Mouse (Mus musculus): ENCODE measurements at regions not wholly inside any gene's neighbourhood (a gene's known extent, or its start where the extent isn't known, plus 50 kb on each side); places are given as distances from the start of the nearest gene placed in this dataset.

DNA sequence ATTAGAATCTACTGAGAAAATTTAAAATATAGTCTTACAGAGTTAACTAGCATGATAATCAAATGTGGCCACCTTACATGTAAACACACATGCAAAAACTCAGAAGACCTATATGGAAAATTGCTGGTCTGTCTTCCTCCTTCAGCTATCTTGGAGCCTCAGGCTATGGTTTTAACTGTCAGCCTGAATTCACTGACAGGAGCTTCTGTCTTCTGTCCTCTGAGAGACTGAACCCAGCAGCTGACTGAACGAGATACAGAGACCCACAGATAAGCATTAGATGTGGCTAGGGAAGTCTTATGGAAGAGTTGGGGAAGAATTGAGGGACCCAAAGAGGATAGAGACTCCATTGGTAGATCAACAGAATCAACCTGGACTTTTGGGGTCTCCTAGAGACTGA is 360.0 kb upstream of the Meox2 start:
- Histone ChIP-seq H3K27me3 (no peaks in the 10 kb centered on the region), H3K4me2 (replicated peaks) (no peak overlapping the region), H3K9me3 (replicated peaks) (no peaks in the 10 kb centered on the region), H3K36me3 (no peaks in the 10 kb centered on the region), H3K4me3 (replicated peaks) (no peak overlapping the region), H3K27ac (replicated peaks) (no peak overlapping the region), H3K4me1 (no peaks in the 10 kb centered on the region), H3K9ac (no peak overlapping the region)
- WGBS = 50% methylated on average over 1 of the region's 1 CpGs
- ATAC-seq (ENCODE audit: insufficient number of reproducible peaks, low FRiP score, low TSS enrichment, low read depth) = no peak

- ATAC-seq (ENCODE audit: insufficient number of reproducible peaks, low FRiP score, low TSS enrichment, low read depth) = no peak
- Histone ChIP-seq H3K9me3 (replicated peaks) (no peaks in the 10 kb centered on the region), H3K4me1 (no peaks in the 10 kb centered on the region), H3K9ac (no peak overlapping the region), H3K27ac (replicated peaks) (no peak overlapping the region), H3K4me2 (replicated peaks) (no peak overlapping the region), H3K27me3 (no peaks in the 10 kb centered on the region), H3K4me3 (replicated peaks) (no peak overlapping the region), H3K36me3 (no peaks in the 10 kb centered on the region)
- 55% methylated on average over 4 of the region's 4 CpGs for WGBS
Measured at GRCm38 (mm10) chr12:36765315-36766058, 342.9 kb upstream of the Meox2 start.

- no peak overlapping the region for H3K4me3 ChIP-seq (replicated peaks)
- WGBS = 26% methylated on average over 1 of the region's 1 CpGs
- ATAC-seq (ENCODE audit: insufficient number of reproducible peaks, low FRiP score, low TSS enrichment, low read depth) = no peak
Measured at GRCm38 (mm10) chr12:36766167-36766566, 342.2 kb upstream of the Meox2 start.

DNA sequence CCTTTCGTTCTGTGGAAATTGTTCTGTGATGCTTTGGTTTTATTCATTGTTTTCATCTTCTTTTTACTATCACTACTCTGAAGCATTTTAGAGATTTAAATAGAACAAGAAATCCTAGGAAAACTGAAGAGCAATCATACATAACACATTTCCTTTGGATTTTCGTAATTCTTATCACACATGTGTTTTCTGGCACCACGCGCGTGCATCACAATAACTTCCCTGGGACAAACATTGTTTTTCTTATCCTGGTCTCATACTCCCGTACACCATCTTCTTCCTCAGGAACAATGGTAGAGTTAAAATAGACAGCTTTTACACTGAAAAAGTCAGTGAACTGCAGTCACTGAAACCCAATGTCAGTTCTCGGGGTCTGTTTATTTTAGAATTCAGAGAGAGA is 327.6 kb upstream of the Meox2 start:
- H3K4me3 ChIP-seq (replicated peaks) = no peak overlapping the region
- H3K27ac ChIP-seq (replicated peaks) = no peak overlapping the region
- no peak overlapping the region for H3K9ac ChIP-seq
- H3K27me3 ChIP-seq = no peaks in the 10 kb centered on the region
- H3K4me2 ChIP-seq (replicated peaks) = no peak overlapping the region
- no peaks in the 10 kb centered on the region for H3K9me3 ChIP-seq (replicated peaks)
- ATAC-seq (ENCODE audit: insufficient number of reproducible peaks, low FRiP score, low TSS enrichment, low read depth) = no peak
- WGBS = 74% methylated on average over 7 of the region's 7 CpGs
- no peaks in the 10 kb centered on the region for H3K36me3 ChIP-seq
- H3K4me1 ChIP-seq = no peaks in the 10 kb centered on the region

More at GRCm38 (mm10) chr12:36766167-36766566, 342.2 kb upstream of the Meox2 start:
- Histone ChIP-seq H3K36me3 (no peaks in the 10 kb centered on the region), H3K27ac (replicated peaks) (no peak overlapping the region), H3K9ac (no peak overlapping the region), H3K4me1 (no peaks in the 10 kb centered on the region), H3K4me2 (replicated peaks) (no peak overlapping the region), H3K9me3 (replicated peaks) (no peaks in the 10 kb centered on the region), H3K27me3 (no peaks in the 10 kb centered on the region)

GRCm38 (mm10) chr12:36790866-36791265 is 317.5 kb upstream of the Meox2 start:
- Histone ChIP-seq H3K36me3 (no peaks in the 10 kb centered on the region), H3K27me3 (no peaks in the 10 kb centered on the region), H3K9ac (no peak overlapping the region), H3K4me2 (replicated peaks) (no peak overlapping the region), H3K4me3 (replicated peaks) (no peak overlapping the region), H3K4me1 (no peaks in the 10 kb centered on the region), H3K9me3 (replicated peaks) (no peaks in the 10 kb centered on the region), H3K27ac (replicated peaks) (no peak overlapping the region)
- no peak for ATAC-seq (ENCODE audit: insufficient number of reproducible peaks, low FRiP score, low TSS enrichment, low read depth)
- WGBS = 68% methylated on average over 2 of the region's 2 CpGs

- no peaks in the 10 kb centered on the region for H3K4me1 ChIP-seq
- H3K9ac ChIP-seq = no peak overlapping the region
- ATAC-seq (ENCODE audit: insufficient number of reproducible peaks, low FRiP score, low TSS enrichment, low read depth) = no peak
- no peak overlapping the region for H3K4me2 ChIP-seq (replicated peaks)
- H3K27me3 ChIP-seq = no peaks in the 10 kb centered on the region
- H3K27ac ChIP-seq (replicated peaks) = no peak overlapping the region
- no peak overlapping the region for H3K4me3 ChIP-seq (replicated peaks)
- H3K36me3 ChIP-seq = no peaks in the 10 kb centered on the region
- WGBS = 65% methylated on average over 3 of the region's 3 CpGs
- no peaks in the 10 kb centered on the region for H3K9me3 ChIP-seq (replicated peaks)
Measured at GRCm38 (mm10) chr12:36791430-36791829, 316.9 kb upstream of the Meox2 start.

DNA sequence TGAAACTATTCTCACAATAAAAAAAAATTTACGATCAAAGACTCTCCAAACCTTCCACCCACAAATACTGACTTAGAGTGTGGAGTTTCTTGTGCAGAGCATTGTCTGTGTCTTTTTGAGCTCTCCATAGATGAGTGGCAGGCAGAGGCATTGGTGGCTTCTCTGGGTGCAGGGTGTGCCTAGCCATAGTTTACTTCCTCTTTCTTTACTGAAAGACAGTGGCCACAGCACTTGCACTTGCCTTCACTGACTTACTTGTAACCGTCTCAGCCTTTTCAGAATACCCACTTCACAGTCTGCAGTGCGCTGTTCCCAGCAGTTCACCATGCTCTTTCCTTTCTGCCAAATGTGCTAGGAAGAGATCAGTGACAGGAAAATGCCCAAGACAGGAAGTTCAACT is 316.1 kb upstream of the Meox2 start:
- Histone ChIP-seq H3K27ac (replicated peaks) (no peak overlapping the region), H3K4me1 (no peaks in the 10 kb centered on the region), H3K4me3 (replicated peaks) (no peak overlapping the region), H3K27me3 (no peaks in the 10 kb centered on the region), H3K9ac (no peak overlapping the region), H3K9me3 (replicated peaks) (no peaks in the 10 kb centered on the region), H3K36me3 (no peaks in the 10 kb centered on the region), H3K4me2 (replicated peaks) (no peak overlapping the region)
- ATAC-seq (ENCODE audit: insufficient number of reproducible peaks, low FRiP score, low TSS enrichment, low read depth) = no peak
- 71% methylated on average over 3 of the region's 3 CpGs for WGBS

GRCm38 (mm10) chr12:36793799-36794198 is 314.5 kb upstream of the Meox2 start:
- H3K4me1 ChIP-seq = no peaks in the 10 kb centered on the region
- no peak overlapping the region for H3K9ac ChIP-seq
- H3K4me3 ChIP-seq (replicated peaks) = no peak overlapping the region
- 13% methylated on average over 2 of the region's 2 CpGs for WGBS
- ATAC-seq (ENCODE audit: insufficient number of reproducible peaks, low FRiP score, low TSS enrichment, low read depth) = no peak
- H3K27ac ChIP-seq (replicated peaks) = no peak overlapping the region
- no peak overlapping the region for H3K4me2 ChIP-seq (replicated peaks)
- no peaks in the 10 kb centered on the region for H3K9me3 ChIP-seq (replicated peaks)
- H3K36me3 ChIP-seq = no peaks in the 10 kb centered on the region
- no peaks in the 10 kb centered on the region for H3K27me3 ChIP-seq

DNA sequence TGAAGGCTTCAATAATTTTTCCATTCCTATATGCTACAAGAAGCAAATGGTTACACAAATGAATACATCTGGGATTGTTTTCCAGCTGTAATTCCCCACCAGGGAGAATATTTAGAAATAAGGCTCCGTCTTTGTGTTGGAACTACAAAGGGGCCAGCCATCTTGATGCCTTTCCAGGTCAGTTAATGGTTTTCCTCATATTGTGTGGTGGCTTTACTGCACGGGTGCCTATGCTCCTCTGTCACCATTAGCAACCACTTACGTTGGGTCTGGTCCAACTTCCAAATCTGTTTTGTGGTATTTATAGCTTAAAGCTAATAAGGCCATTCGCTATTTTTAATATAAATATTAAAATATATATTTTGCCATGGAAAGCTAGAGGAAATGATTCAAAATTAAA is 312.1 kb upstream of the Meox2 start:
- Histone ChIP-seq H3K4me1 (no peaks in the 10 kb centered on the region), H3K36me3 (no peaks in the 10 kb centered on the region), H3K9me3 (replicated peaks) (no peaks in the 10 kb centered on the region), H3K4me2 (replicated peaks) (no peak overlapping the region), H3K27ac (replicated peaks) (no peak overlapping the region), H3K4me3 (replicated peaks) (no peak overlapping the region), H3K27me3 (no peaks in the 10 kb centered on the region), H3K9ac (no peak overlapping the region)
- whole genome bisulfite sequencing = 42% methylated on average over 4 of the region's 4 CpGs
- no peak for ATAC-seq (ENCODE audit: insufficient number of reproducible peaks, low FRiP score, low TSS enrichment, low read depth)

GRCm38 (mm10) chr12:36817938-36818337 is 290.4 kb upstream of the Meox2 start:
- H3K9me3 ChIP-seq (replicated peaks) = no peaks in the 10 kb centered on the region
- no peaks in the 10 kb centered on the region for H3K27me3 ChIP-seq
- H3K4me1 ChIP-seq = no peaks in the 10 kb centered on the region
- H3K9ac ChIP-seq = no peak overlapping the region
- 92% methylated on average over 2 of the region's 2 CpGs for WGBS
- H3K27ac ChIP-seq (replicated peaks) = no peak overlapping the region
- no peak overlapping the region for H3K4me2 ChIP-seq (replicated peaks)
- no peaks in the 10 kb centered on the region for H3K36me3 ChIP-seq
- no peak overlapping the region for H3K4me3 ChIP-seq (replicated peaks)
- no peak for ATAC-seq (ENCODE audit: insufficient number of reproducible peaks, low FRiP score, low TSS enrichment, low read depth)

GRCm38 (mm10) chr12:36818852-36819251 is 289.5 kb upstream of the Meox2 start:
- Histone ChIP-seq H3K27ac (replicated peaks) (no peak overlapping the region), H3K9ac (no peak overlapping the region), H3K9me3 (replicated peaks) (no peaks in the 10 kb centered on the region), H3K4me2 (replicated peaks) (no peak overlapping the region), H3K27me3 (no peaks in the 10 kb centered on the region), H3K4me3 (replicated peaks) (no peak overlapping the region), H3K4me1 (no peaks in the 10 kb centered on the region), H3K36me3 (no peaks in the 10 kb centered on the region)
- ATAC-seq (ENCODE audit: insufficient number of reproducible peaks, low FRiP score, low TSS enrichment, low read depth) = no peak
- WGBS = 79% methylated on average over 3 of the region's 3 CpGs

DNA sequence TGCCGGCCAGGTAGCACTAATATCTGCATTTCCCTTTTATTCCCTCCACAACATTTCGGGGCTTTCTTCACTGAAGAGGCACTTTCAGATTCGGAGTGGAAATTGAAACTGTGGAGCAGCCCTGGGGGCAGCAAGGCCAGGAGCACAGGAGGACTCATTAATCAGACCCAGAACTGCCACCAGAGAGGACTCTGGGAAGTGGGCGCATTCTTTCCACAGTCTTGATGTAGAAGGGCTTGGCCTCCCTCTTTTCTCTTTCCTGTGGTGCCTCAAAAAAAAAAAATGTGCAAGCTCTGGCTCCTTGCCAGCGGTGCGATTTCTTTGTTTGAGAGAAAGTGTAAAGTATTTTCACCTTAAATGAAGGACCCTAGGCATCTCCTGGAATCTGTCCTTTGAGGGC is 281.6 kb upstream of the Meox2 start:
- H3K9me3 ChIP-seq (replicated peaks) = no peaks in the 10 kb centered on the region
- H3K4me1 ChIP-seq = no peaks in the 10 kb centered on the region
- H3K36me3 ChIP-seq = no peaks in the 10 kb centered on the region
- no peak overlapping the region for H3K9ac ChIP-seq
- 42% methylated on average over 6 of the region's 6 CpGs for WGBS
- H3K27ac ChIP-seq (replicated peaks) = no peak overlapping the region
- H3K4me3 ChIP-seq (replicated peaks) = no peak overlapping the region
- H3K27me3 ChIP-seq = no peaks in the 10 kb centered on the region
- H3K4me2 ChIP-seq (replicated peaks) = no peak overlapping the region
- no peak for ATAC-seq (ENCODE audit: insufficient number of reproducible peaks, low FRiP score, low TSS enrichment, low read depth)

Data from embryonic facial prominence, embryonic 15.5 days (tissue).